Mouse (Mus musculus): Measurements from ENCODE around the gene Prokr1. TPM values are rescaled to one million over a fixed set of nuclear protein-coding genes. Genes with fewer than 3 reads are reported as not detected.
"Not testable (repeated sequence)": the region's sequence is repeated elsewhere in the genome, so short reads cannot be mapped to it uniquely, and the experiment has no call there.

Prokr1 gene
- total RNA-seq, 2 experiments from 2014 or later: 0.14 to 0.46 TPM

GRCm38 (mm10) chr6:87571863-87572262, 18.7 kb downstream of the Prokr1 start:
- DNase-seq (ENCODE audit: low spot score in 2 of 2): not testable (repeated sequence)

GRCm38 (mm10) chr6:87567686-87568593, 22.6 kb downstream of the Prokr1 start:
- DNase-seq (ENCODE audit: low spot score in 2 of 2): no peak

GRCm38 (mm10) chr6:87565166-87565565, 25.4 kb downstream of the Prokr1 start:
- no peak for DNase-seq (ENCODE audit: low spot score in 2 of 2)

- DNase-seq (ENCODE audit: low spot score in 2 of 2): no peak
These were observed 26.2 kb downstream of the Prokr1 start for GRCm38 (mm10) chr6:87564356-87564755.

- no peak for DNase-seq (ENCODE audit: low spot score in 2 of 2)
These were observed 36.8 kb downstream of the Prokr1 start for GRCm38 (mm10) chr6:87553724-87554123.

- no peak for DNase-seq (ENCODE audit: low spot score in 2 of 2)
These were observed 38.3 kb downstream of the Prokr1 start for GRCm38 (mm10) chr6:87552054-87552807.

GRCm38 (mm10) chr6:87547836-87548235, 42.7 kb downstream of the Prokr1 start:
- DNase-seq (ENCODE audit: low spot score in 2 of 2): no peak

GRCm38 (mm10) chr6:87547431-87547830, 43.1 kb downstream of the Prokr1 start:
- no peak for DNase-seq (ENCODE audit: low spot score in 2 of 2)

- DNase-seq (ENCODE audit: low spot score in 2 of 2): no peak
These were observed 45.0 kb downstream of the Prokr1 start for GRCm38 (mm10) chr6:87545331-87546217.

- DNase-seq (ENCODE audit: low spot score in 2 of 2): no peak
These were observed 48.5 kb downstream of the Prokr1 start for GRCm38 (mm10) chr6:87542027-87542426.

- no peak for DNase-seq (ENCODE audit: low spot score in 2 of 2)
These were observed 49.4 kb downstream of the Prokr1 start for GRCm38 (mm10) chr6:87541171-87541571.

GRCm38 (mm10) chr6:87538376-87539270, 51.9 kb downstream of the Prokr1 start:
- no peak for DNase-seq (ENCODE audit: low spot score in 2 of 2)

GRCm38 (mm10) chr6:87537678-87538077, 52.9 kb downstream of the Prokr1 start:
- DNase-seq (ENCODE audit: low spot score in 2 of 2): no peak

GRCm38 (mm10) chr6:87536270-87536669, 54.3 kb downstream of the Prokr1 start:
- DNase-seq (ENCODE audit: low spot score in 2 of 2): no peak

- peak; percentile 44 to 55 for DNase-seq (ENCODE audit: low spot score in 2 of 2)
These were observed 54.9 kb downstream of the Prokr1 start for GRCm38 (mm10) chr6:87535651-87536050.

- no peak for DNase-seq (ENCODE audit: low spot score in 2 of 2)
These were observed 55.5 kb downstream of the Prokr1 start for GRCm38 (mm10) chr6:87534855-87535575.

- peak in 1 of 2 experiments; percentile 41 for DNase-seq (ENCODE audit: low spot score in 2 of 2)
These were observed 57.4 kb downstream of the Prokr1 start, which contains the start of gene Arhgap25 for GRCm38 (mm10) chr6:87532953-87533710. Arhgap25 (minus strand) TSS chr6:87533259.

- no peak for DNase-seq (ENCODE audit: low spot score in 2 of 2)
These were observed 59.0 kb downstream of the Prokr1 start for GRCm38 (mm10) chr6:87531456-87532015.

Measured in left cerebral cortex, adult 18-20 months (tissue).